Mouse (Mus musculus) small intestine, adult 2 months (tissue): ENCODE measurements at regions not wholly inside any gene's neighbourhood (a gene's known extent, or its start where the extent isn't known, plus 50 kb on each side); places are given as distances from the start of the nearest gene placed in this dataset.

Experiments used
- H3K27ac ChIP-seq: fragments of 200-500 bp; 2 replicates; pipeline ENCODE4 v1.5.1; 2012; ENCODE audit warnings: low read depth, low read length, control low read depth, inconsistent platforms; ENCODE audit not compliant: insufficient read depth
- H3K27me3 ChIP-seq: fragments of 200-500 bp; 2 replicates; pipeline ENCODE4 v1.6.1; 2012; ENCODE audit warnings: mild to moderate bottlenecking, moderate library complexity, low read length, inconsistent platforms; ENCODE audit not compliant: control insufficient read depth, insufficient read depth
- H3K36me3 ChIP-seq: fragments of 200-500 bp; 2 replicates; pipeline ENCODE4 v1.6.1; 2012; ENCODE audit warnings: mild to moderate bottlenecking, low read length, control low read depth, inconsistent platforms; ENCODE audit not compliant: control insufficient read depth, insufficient read depth
- H3K4me1 ChIP-seq: fragments of 200-500 bp; 2 replicates; pipeline ENCODE4 v1.6.1; 2012; ENCODE audit warnings: low read length, inconsistent platforms, mixed read lengths; ENCODE audit not compliant: control insufficient read depth, insufficient read depth, insufficient read length
- H3K4me3 ChIP-seq: fragments of 200-500 bp; 2 replicates; pipeline ENCODE4 v1.5.1; 2012; ENCODE audit warnings: low read depth, mild to moderate bottlenecking, control low read depth, inconsistent platforms, low read length, moderate library complexity
- CTCF ChIP-seq: fragments of 200-500 bp; IDR thresholded peaks from 2 replicates; pipeline ENCODE4 v1.5.1; 2012; ENCODE audit warnings: low read depth, mild to moderate bottlenecking, control low read depth, inconsistent platforms, low read length, moderate library complexity, mixed read lengths; ENCODE audit not compliant: insufficient replicate concordance, insufficient read length; ENCODE audit errors: extremely low read depth
- POLR2A ChIP-seq: fragments of 200-500 bp; IDR thresholded peaks from 2 replicates; pipeline ENCODE4 v1.6.1; 2012; ENCODE audit warnings: low read depth, mild to moderate bottlenecking, control low read depth, inconsistent platforms, low read length, moderate library complexity
- WGBS: fragments of 180-500 bp; shearing (Covaris S2); methylation state at CpG from one replicate; pipeline ENCODE4 v1.1.7; 2018; 5-methylcytosine and 5-hydroxymethylcytosine counted together

DNA sequence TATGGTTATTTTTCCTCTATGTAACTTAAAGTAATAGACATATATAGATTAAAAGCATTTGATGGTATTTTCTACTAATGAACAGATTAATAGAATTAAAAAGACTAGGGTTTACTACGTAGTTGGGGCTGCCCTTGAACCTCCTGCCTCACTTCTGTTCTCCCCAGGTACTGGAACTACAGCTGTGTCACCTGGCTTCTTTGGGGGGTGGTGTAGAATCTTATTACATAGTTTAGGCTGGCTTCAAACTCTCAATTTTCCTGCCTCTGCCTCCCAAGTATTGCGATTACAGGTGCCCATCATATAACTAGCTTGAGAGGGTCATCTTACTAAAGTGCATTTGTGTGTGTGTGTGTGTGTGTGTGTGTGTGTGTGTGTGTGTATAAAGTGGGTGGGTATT lies 175.0 kb downstream of the Rab11fip4 start:
- Histone ChIP-seq H3K4me3 (no peak overlapping the region), H3K36me3 (no peaks in the 10 kb centered on the region), H3K27ac (no peak overlapping the region), H3K27me3 (no peaks in the 10 kb centered on the region), H3K4me1 (peaks cover 2% of the 10 kb centered on the region; the same call in 1 of the 2 replicates)
- TF ChIP-seq CTCF (no peak), POLR2A (no peak)
- WGBS, result 98% methylated on average over 2 of the region's 2 CpGs

DNA sequence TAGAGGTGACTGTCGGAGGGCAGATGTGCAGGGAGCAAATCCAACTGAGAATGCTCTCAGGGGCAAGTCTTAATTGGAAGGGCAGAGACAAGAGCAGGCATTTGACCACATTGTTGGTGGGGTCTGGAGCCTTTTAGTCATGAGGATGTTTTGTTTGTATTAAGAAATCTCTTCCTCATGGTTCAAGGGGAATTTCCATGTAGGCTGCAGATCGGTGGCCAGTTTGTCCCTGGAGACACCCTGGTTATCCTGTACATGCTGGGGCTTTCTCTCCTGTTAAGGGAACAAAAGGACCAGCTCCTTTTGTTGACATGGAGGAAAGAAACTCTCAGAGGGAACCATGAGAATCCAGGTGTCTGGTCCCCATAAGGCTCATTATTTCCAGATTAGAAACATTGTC lies 174.4 kb downstream of the Rab11fip4 start:
- Histone ChIP-seq H3K4me1 (peaks cover 1% of the 10 kb centered on the region; the same call in 1 of the 2 replicates), H3K27ac (no peak overlapping the region), H3K36me3 (no peaks in the 10 kb centered on the region), H3K27me3 (no peaks in the 10 kb centered on the region), H3K4me3 (no peak overlapping the region)
- TF ChIP-seq CTCF (no peak), POLR2A (no peak)
- 77% methylated on average over 2 of the region's 2 CpGs for WGBS

DNA sequence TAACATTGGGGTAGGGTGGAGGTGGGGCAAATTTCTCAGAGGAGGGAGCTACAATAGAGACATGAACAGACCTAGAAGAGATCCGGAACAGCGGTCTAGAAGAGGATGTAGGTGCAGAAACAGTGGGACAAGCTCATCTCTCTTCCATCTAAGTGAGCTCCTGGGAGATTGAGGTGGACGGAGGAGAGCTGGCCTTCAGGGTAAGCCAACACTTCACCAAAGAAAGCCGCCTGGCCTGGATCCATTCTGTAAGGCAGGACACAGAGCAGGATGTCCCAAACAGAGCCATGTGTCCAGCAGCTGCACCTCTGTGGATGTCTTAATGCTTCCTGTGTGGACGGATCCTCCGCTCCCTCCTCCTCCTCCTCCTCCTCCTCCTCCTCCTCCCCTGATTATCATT lies 173.0 kb downstream of the Rab11fip4 start:
- Histone ChIP-seq H3K27me3 (no peaks in the 10 kb centered on the region), H3K4me3 (no peak overlapping the region), H3K27ac (no peak overlapping the region), H3K4me1 (no peaks in the 10 kb centered on the region), H3K36me3 (no peaks in the 10 kb centered on the region)
- WGBS, result 86% methylated on average over 6 of the region's 6 CpGs
- TF ChIP-seq CTCF (no peak), POLR2A (no peak)

DNA sequence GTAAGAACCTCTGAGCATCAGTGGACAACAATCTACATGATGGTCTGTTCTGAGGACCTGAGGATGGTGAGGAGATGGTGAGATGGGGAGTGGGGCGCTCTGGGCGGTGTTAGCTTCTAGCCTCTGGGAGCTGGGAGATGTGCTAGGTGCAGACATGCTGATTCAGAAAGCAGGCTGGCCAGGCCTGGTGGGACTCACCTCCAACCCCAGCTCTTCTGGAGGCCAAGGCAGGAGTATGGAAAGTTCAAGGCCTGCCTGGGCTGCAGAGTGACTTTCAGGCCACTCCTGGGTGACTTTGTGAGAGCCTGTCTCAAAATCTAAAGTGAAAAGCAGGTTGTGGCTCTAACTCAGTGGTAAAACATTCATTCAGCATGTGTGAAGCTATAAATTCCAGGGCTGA lies 171.6 kb downstream of the Rab11fip4 start:
- 100% methylated on average over 2 of the region's 2 CpGs for WGBS
- Histone ChIP-seq H3K27me3 (no peaks in the 10 kb centered on the region), H3K4me1 (no peaks in the 10 kb centered on the region), H3K36me3 (no peaks in the 10 kb centered on the region), H3K27ac (no peak overlapping the region), H3K4me3 (no peak overlapping the region)
- no peak for TF ChIP-seq POLR2A
- TF ChIP-seq CTCF, result no peak

DNA sequence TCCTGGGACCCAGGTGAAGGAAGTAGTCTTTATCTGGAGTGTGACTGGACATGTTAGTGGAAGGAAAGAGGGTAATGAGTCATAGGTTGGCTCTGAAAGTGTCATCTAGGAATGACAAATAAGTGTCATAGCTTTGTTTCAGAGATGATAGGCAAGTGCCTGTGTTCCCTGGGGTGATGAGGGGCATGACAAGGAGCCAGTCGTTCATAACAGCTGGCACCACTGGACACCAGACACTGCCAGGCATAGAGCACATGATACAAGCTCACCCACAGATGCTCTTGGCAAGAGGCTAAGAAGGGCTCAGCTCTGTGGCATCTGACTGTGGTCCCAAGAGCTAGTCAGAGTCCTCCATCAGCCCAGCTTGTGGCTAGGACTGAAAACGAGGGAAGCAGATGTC lies 171.0 kb downstream of the Rab11fip4 start:
- H3K27me3 ChIP-seq, result no peaks in the 10 kb centered on the region
- no peak overlapping the region for H3K4me3 ChIP-seq
- no peak overlapping the region for H3K27ac ChIP-seq
- 55% methylated on average over 2 of the region's 2 CpGs for WGBS
- no peaks in the 10 kb centered on the region for H3K4me1 ChIP-seq
- H3K36me3 ChIP-seq, result no peaks in the 10 kb centered on the region
- TF ChIP-seq POLR2A, result no peak
- TF ChIP-seq CTCF, result no peak

DNA sequence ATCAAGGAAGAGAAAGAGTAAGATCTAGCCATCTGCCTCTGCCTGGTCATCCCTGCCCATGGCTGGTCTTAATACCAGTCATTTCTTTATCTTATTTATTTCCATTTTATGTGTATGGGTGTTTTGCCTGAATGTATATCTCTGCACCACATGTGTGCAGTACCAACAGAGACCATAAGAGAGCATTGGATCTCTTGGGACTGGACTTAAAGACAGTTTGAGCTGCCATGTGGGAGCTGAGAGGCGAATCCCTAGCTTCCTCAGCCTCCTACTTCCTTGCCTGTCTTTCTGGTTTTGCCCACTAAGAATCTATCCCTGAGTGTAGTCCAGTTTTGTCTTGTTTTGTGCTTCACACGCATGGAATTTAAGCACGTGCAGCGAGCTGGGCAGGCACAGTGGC lies 169.5 kb downstream of the Rab11fip4 start:
- Histone ChIP-seq H3K27ac (no peak overlapping the region), H3K4me3 (no peak overlapping the region), H3K4me1 (no peaks in the 10 kb centered on the region), H3K36me3 (no peaks in the 10 kb centered on the region), H3K27me3 (no peaks in the 10 kb centered on the region)
- no peak for TF ChIP-seq POLR2A
- no peak for TF ChIP-seq CTCF
- WGBS, result 93% methylated on average over 4 of the region's 4 CpGs

DNA sequence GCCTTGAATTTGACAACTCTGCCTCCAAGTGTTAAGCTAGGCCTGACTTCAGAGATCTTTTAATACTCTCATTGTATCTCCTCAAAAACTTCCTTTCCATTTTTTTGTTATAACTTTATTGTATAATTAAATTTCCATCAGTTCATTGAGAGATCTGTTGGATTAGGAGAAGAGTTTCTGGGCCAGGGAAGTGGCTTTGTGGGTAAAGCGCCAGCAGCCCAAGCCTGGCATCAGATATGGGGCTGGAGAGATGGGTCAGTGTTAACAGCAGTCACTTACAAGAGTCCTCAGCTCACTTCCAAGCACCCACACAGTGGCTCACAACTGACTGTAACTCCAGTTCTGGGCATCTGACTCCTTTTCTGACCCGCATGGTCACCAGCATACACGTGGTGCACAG lies 167.3 kb downstream of the Rab11fip4 start:
- WGBS, result 95% methylated on average over 3 of the region's 3 CpGs
- H3K27ac ChIP-seq, result no peak overlapping the region
- H3K4me3 ChIP-seq, result no peak overlapping the region
- no peaks in the 10 kb centered on the region for H3K36me3 ChIP-seq
- no peaks in the 10 kb centered on the region for H3K27me3 ChIP-seq
- no peak for TF ChIP-seq POLR2A
- TF ChIP-seq CTCF, result no peak
- no peaks in the 10 kb centered on the region for H3K4me1 ChIP-seq

DNA sequence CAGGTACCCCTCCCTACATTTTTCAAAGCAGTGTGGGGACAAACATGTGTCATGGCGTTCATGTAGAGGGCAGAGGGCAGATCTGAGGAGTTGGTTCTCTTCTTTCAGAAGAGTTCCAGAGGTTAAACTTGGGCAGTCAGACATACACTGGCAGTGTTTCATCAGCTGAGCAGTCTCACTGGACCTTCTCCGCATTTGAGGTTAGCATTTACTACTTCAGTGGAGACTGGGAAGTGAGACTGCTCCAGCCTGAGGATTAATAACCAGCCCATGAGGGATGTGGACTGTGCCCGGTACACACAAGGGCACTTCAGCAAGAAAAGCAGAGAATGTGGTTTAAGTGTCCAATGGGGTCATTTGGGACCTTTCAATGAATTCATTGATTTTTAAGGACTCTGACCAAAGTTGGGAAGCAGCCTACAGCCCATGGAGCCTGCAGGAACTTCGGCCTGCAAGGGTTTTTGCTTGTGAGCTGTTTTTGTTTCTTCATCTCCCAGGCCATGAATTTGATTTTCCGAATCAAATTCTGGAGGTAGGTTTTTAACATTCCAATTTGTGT lies 166.6 kb downstream of the Rab11fip4 start:
- no peak overlapping the region for H3K27ac ChIP-seq

More for the DNA sequence above, 166.6 kb downstream of the Rab11fip4 start:
- H3K4me1 ChIP-seq, result no peaks in the 10 kb centered on the region
- TF ChIP-seq CTCF (no peak), POLR2A (no peak)
- H3K4me3 ChIP-seq, result no peak overlapping the region
- WGBS, result 90% methylated on average over 5 of the region's 5 CpGs
- no peaks in the 10 kb centered on the region for H3K27me3 ChIP-seq
- H3K36me3 ChIP-seq, result no peaks in the 10 kb centered on the region
